Mouse (Mus musculus): ENCODE measurements around the gene Olfr957. TPM values are rescaled to one million over a fixed set of nuclear protein-coding genes. Genes with fewer than 3 reads are reported as not detected.

Olfr957 gene
- not detected in 2 replicates for polyA plus RNA-seq (2016; fragmentation: Nextera tagmentation; extraction: Ambion mirVana)

DNA sequence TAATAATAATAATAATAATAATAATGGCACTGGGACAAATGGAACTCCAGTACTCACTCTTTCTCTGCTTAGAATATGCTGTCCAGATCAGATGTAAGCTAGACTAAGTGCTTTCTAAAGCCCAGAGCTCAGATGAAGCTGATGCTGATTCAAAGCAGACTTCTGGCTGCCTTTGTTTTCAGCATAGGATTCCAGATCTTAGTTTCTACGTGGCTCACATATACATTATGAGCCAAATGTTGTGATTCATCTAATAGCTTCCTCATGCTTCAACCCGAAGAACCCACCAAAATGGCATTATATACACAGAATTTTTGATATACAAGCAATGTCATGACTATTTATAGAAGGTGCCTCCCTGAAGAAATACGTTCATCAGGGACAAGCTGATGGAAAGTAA lies at the start of gene Olfr957:
Gene Olfr957, minus strand, starts transcription at position 279 of the 400 bp plus-strand sequence.
- no peak for ATAC-seq (ENCODE audit: insufficient number of reproducible peaks, insufficient read depth, low FRiP score, low TSS enrichment, low read depth)

DNA sequence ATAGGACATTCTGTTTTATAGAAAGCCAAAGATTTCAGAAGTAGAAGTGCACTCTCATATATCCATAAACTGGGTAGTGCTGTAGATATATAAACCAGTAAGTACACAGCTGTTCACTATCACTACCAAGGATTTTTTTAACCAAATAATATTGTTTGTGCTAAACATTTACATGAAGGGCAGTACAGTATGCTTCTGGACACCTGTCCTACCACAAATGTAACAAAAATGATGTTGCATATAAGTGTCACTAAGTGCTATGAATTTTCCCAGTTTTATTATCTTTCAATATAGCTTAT lies 42.7 kb upstream of the Olfr957 start:
- Histone ChIP-seq H3K9ac (replicated peaks) (no peak overlapping the region), H3K4me3 (replicated peaks) (no peak overlapping the region), H3K27ac (no peak overlapping the region), H3K27me3 (no peaks in the 10 kb centered on the region), H3K9me3 (no peaks in the 10 kb centered on the region), H3K4me1 (replicated peaks) (no peaks in the 10 kb centered on the region), H3K36me3 (no peaks in the 10 kb centered on the region), H3K4me2 (no peak overlapping the region)
- no peak for ATAC-seq (ENCODE audit: insufficient number of reproducible peaks, insufficient read depth, low FRiP score, low TSS enrichment, low read depth)

More for the DNA sequence above, at the start of gene Olfr957:
- no peak within 1 kb of the TSS for H3K9ac ChIP-seq (replicated peaks)
- no peak within 1 kb of the TSS for H3K4me2 ChIP-seq
- H3K36me3 ChIP-seq, result no peaks in the 10 kb centered on the region
- H3K4me3 ChIP-seq (replicated peaks), result no peak within 1 kb of the TSS
- no peaks in the 10 kb centered on the region for H3K9me3 ChIP-seq
- 61% methylated on average over 3 of the region's 3 CpGs for WGBS
- no peak within 1 kb of the TSS for H3K27ac ChIP-seq
- H3K4me1 ChIP-seq (replicated peaks), result no peaks in the 10 kb centered on the region
- H3K27me3 ChIP-seq, result no peaks in the 10 kb centered on the region

DNA sequence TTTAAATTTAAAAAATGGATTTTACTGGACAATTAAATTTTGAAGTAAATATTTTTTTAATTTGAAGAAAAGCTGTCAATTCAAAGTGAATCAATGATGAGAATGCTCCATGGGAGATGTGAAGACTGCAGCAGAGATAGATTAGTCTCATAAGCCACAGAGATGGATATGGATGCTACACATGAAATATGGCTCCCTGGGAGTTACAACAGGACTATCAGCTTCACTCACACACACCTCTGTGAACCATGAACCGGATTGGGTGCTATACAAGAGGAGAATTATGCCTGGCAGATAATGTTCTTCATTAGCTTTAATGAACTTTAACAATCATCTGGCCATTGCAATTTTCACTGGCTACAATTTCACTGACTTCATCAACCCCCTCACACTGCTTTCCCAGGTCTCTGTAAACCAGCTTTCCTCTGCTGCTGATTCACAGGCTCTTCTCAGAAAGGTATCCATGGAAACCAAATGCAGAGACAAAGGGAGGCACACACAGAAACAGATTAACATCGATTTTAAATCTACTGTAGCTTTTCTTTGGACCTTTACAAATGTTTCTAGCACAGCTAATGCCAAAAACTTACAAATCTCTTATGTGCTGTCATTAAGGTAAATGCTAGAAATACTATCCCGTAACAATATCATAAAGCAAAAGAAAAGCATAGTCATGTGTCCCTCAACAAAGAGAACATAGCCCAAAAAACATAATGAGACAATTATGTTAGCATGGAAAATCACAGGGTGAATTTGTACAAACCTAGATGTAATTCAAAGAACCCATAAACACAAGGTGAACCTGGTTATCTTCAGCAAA lies 42.1 kb upstream of the Olfr957 start:
- H3K4me1 ChIP-seq (replicated peaks), result no peaks in the 10 kb centered on the region
- H3K27me3 ChIP-seq, result no peaks in the 10 kb centered on the region
- H3K9ac ChIP-seq (replicated peaks), result no peak overlapping the region
- H3K27ac ChIP-seq, result no peak overlapping the region
- no peak overlapping the region for H3K4me2 ChIP-seq
- H3K4me3 ChIP-seq (replicated peaks), result no peak overlapping the region
- ATAC-seq (ENCODE audit: insufficient number of reproducible peaks, insufficient read depth, low FRiP score, low TSS enrichment, low read depth), result no peak
- H3K9me3 ChIP-seq, result no peaks in the 10 kb centered on the region
- H3K36me3 ChIP-seq, result no peaks in the 10 kb centered on the region
- WGBS, result 53% methylated on average over 3 of the region's 3 CpGs

DNA sequence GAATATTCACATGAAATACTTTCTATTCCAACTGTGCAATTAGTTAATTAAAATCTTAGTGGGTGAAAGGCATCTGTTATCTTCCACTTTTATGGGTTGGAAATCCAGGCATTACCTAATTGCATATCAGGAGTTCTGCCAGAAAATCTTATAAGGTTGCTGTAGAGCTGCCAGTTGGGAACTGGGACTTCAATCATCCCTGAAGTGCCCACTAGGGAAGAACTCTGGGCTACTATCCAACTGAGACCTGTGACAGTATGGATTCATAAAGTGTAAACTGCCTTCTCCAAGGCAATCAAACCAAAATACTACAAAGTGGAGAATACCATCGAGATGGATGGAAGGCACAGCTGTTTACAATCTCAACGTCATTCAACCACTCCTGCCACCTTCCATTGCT lies 38.3 kb upstream of the Olfr957 start, which contains the start of gene Olfr958:
Gene Olfr958, minus strand, starts transcription at position 109 of the 400 bp plus-strand sequence.
- no peak for ATAC-seq (ENCODE audit: insufficient number of reproducible peaks, insufficient read depth, low FRiP score, low TSS enrichment, low read depth)
- H3K4me2 ChIP-seq, result no peak within 1 kb of the TSS
- no peaks in the 10 kb centered on the region for H3K4me1 ChIP-seq (replicated peaks)
- WGBS, result 59% methylated on average over 2 of the region's 2 CpGs
- no peaks in the 10 kb centered on the region for H3K9me3 ChIP-seq
- H3K9ac ChIP-seq (replicated peaks), result no peak within 1 kb of the TSS
- H3K27me3 ChIP-seq, result no peaks in the 10 kb centered on the region
- H3K4me3 ChIP-seq (replicated peaks), result no peak within 1 kb of the TSS
- H3K27ac ChIP-seq, result no peak within 1 kb of the TSS
- no peaks in the 10 kb centered on the region for H3K36me3 ChIP-seq

- WGBS, result 81% methylated on average over 5 of the region's 5 CpGs
- Histone ChIP-seq H3K4me2 (no peak overlapping the region), H3K9ac (replicated peaks) (no peak overlapping the region), H3K27ac (no peak overlapping the region), H3K27me3 (no peaks in the 10 kb centered on the region), H3K9me3 (no peaks in the 10 kb centered on the region), H3K36me3 (no peaks in the 10 kb centered on the region), H3K4me3 (replicated peaks) (no peak overlapping the region), H3K4me1 (replicated peaks) (no peaks in the 10 kb centered on the region)
- no peak for ATAC-seq (ENCODE audit: insufficient number of reproducible peaks, insufficient read depth, low FRiP score, low TSS enrichment, low read depth)
Measured at GRCm38 (mm10) chr9:39550806-39551205, 35.2 kb upstream of the Olfr957 start.

GRCm38 (mm10) chr9:39523616-39524285 lies 8.1 kb upstream of the Olfr957 start:
- Histone ChIP-seq H3K4me2 (no peak overlapping the region), H3K4me3 (replicated peaks) (no peak overlapping the region), H3K27ac (no peak overlapping the region), H3K27me3 (no peaks in the 10 kb centered on the region), H3K9ac (replicated peaks) (no peak overlapping the region), H3K9me3 (no peaks in the 10 kb centered on the region), H3K4me1 (replicated peaks) (no peaks in the 10 kb centered on the region), H3K36me3 (no peaks in the 10 kb centered on the region)
- 63% methylated on average over 1 of the region's 1 CpGs for WGBS
- no peak for ATAC-seq (ENCODE audit: insufficient number of reproducible peaks, insufficient read depth, low FRiP score, low TSS enrichment, low read depth)

DNA sequence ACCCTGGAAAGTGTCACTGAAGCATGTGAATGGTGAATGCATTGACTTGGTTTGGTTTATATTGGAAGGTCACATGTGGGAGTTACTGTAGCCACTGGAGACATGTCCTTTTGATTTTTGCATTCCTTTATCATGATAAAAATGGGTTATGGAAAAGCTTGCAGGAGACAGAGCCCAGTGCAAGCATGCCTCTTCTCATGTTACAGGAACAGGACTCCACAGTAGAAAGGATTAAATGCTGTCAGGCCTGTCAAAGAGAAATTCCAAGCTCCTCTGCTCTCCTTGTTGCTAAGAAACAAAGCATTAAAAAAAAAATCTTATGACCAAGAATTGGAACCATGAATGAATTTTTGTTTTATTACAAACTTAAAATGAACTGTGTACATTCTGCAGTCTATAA lies 3.0 kb upstream of the Olfr957 start:
- Histone ChIP-seq H3K4me3 (replicated peaks) (no peak overlapping the region), H3K9ac (replicated peaks) (no peak overlapping the region), H3K4me1 (replicated peaks) (no peaks in the 10 kb centered on the region), H3K27me3 (no peaks in the 10 kb centered on the region), H3K36me3 (no peaks in the 10 kb centered on the region), H3K27ac (no peak overlapping the region), H3K4me2 (no peak overlapping the region), H3K9me3 (no peaks in the 10 kb centered on the region)
- no peak for ATAC-seq (ENCODE audit: insufficient number of reproducible peaks, insufficient read depth, low FRiP score, low TSS enrichment, low read depth)

DNA sequence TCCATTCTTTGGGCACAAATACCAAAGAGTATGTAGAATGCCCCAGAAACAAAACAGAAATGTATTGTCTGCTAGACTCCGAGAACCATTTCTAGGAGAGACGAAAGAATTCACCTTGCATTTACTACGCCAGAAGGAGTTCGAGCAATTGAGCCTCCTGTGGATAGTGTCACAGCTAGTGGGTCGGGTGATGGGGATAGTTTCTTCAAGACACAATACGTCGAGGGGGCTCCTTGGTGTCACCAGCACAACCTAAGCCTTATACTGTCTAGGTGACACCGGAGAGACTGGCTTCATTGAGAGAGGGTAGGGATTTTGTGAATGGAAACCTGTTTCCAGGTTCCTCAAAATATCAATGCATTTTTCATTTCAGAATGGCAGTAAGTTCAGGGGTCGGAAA lies 6.2 kb downstream of the Olfr957 start:
- WGBS, result 82% methylated on average over 9 of the region's 9 CpGs
- H3K4me3 ChIP-seq (replicated peaks), result no peak overlapping the region
- no peak overlapping the region for H3K9ac ChIP-seq (replicated peaks)
- H3K27ac ChIP-seq, result no peak overlapping the region
- no peak for ATAC-seq (ENCODE audit: insufficient number of reproducible peaks, insufficient read depth, low FRiP score, low TSS enrichment, low read depth)
- no peaks in the 10 kb centered on the region for H3K9me3 ChIP-seq
- H3K36me3 ChIP-seq, result no peaks in the 10 kb centered on the region
- no peaks in the 10 kb centered on the region for H3K27me3 ChIP-seq
- H3K4me1 ChIP-seq (replicated peaks), result no peaks in the 10 kb centered on the region
- no peak overlapping the region for H3K4me2 ChIP-seq

- H3K9me3 ChIP-seq, result no peaks in the 10 kb centered on the region
- ATAC-seq (ENCODE audit: insufficient number of reproducible peaks, insufficient read depth, low FRiP score, low TSS enrichment, low read depth), result no peak
- no peak overlapping the region for H3K9ac ChIP-seq (replicated peaks)
- H3K4me3 ChIP-seq (replicated peaks), result no peak overlapping the region
- H3K36me3 ChIP-seq, result no peaks in the 10 kb centered on the region
- no peaks in the 10 kb centered on the region for H3K4me1 ChIP-seq (replicated peaks)
- WGBS, result 13% methylated on average over 6 of the region's 6 CpGs
- no peaks in the 10 kb centered on the region for H3K27me3 ChIP-seq
- no peak overlapping the region for H3K4me2 ChIP-seq
- H3K27ac ChIP-seq, result no peak overlapping the region
Measured at GRCm38 (mm10) chr9:39508998-39509397, 6.6 kb downstream of the Olfr957 start.

DNA sequence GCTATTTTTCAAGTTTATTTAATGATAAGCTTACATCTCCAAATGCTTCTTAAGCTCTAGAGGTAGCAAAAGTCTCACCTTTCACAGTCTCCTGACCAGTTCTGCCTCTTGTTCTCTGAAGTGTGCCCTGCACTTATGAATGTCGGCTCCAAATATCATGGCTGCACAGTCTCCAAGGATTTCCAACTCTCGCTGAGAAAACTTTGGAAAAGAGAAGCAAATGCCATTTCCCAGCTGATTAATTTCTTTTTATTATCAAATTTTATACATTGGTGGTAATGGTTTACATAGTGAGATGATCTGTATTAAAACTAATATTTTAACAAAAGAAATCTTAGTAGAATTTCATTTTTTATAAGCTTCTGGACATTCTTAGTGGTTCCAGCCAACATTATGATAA lies 21.7 kb downstream of the Olfr957 start, which contains the start of gene Olfr44:
Gene Olfr44, minus strand, starts transcription at position 101 of the 400 bp plus-strand sequence.
- H3K4me3 ChIP-seq (replicated peaks), result no peak within 1 kb of the TSS
- no peak within 1 kb of the TSS for H3K4me2 ChIP-seq
- H3K9me3 ChIP-seq, result no peaks in the 10 kb centered on the region
- no peaks in the 10 kb centered on the region for H3K27me3 ChIP-seq
- no peak within 1 kb of the TSS for H3K27ac ChIP-seq
- 89% methylated on average over 2 of the region's 2 CpGs for WGBS
- H3K4me1 ChIP-seq (replicated peaks), result no peaks in the 10 kb centered on the region
- H3K9ac ChIP-seq (replicated peaks), result no peak within 1 kb of the TSS
- ATAC-seq (ENCODE audit: insufficient number of reproducible peaks, insufficient read depth, low FRiP score, low TSS enrichment, low read depth), result no peak
- H3K36me3 ChIP-seq, result no peaks in the 10 kb centered on the region

DNA sequence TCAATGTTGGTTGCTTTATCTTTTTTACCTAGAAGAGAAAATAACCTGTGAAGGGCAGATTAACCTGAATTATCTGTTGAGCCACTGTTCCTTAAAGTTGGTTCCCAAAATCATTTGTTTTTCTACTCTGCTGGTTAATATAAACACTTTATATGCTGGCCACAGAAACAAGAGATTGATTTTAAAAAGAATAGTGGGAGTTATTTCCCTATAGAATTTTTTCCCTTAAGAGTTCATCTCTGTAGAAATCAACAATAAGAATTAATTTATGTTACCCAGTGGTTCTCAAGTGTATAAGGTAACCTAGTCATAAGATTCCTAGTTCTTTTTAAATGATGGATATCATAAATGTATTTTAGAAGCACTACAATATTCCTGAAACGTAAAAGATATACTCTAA lies 43.8 kb downstream of the Olfr957 start, which contains the start of gene Olfr955:
Gene Olfr955, minus strand, starts transcription at position 101 of the 400 bp plus-strand sequence.
- Histone ChIP-seq H3K27ac (no peak within 1 kb of the TSS), H3K4me1 (replicated peaks) (no peaks in the 10 kb centered on the region), H3K27me3 (no peaks in the 10 kb centered on the region), H3K9me3 (no peaks in the 10 kb centered on the region), H3K36me3 (no peaks in the 10 kb centered on the region), H3K9ac (replicated peaks) (no peak within 1 kb of the TSS), H3K4me3 (replicated peaks) (no peak within 1 kb of the TSS), H3K4me2 (no peak within 1 kb of the TSS)
- no peak for ATAC-seq (ENCODE audit: insufficient number of reproducible peaks, insufficient read depth, low FRiP score, low TSS enrichment, low read depth)
- WGBS, result 43% methylated on average over 1 of the region's 1 CpGs
